Mouse (Mus musculus): ENCODE results near the gene Egf.

DNA sequence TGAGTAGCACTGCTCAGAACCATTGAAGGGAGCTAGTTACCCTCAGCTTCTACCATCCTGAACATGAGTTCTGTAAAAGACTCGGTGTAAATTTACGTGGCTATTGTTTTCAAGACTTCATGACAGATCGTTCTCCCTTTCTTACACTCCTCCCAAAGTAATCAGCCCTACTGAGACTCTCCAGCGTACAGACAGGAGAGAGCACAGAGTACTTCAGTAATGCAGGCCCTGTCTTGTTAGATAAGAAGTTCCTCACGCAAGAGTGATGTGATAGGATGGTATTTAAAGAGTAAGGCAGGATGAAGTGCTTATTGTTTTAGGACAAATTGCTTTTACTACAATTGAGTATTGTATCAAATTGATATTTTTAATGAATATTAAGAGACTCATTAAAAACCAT, 123.3 kb downstream of the Egf start:
- no peak for TF ChIP-seq MYOD1 (IDR thresholded peaks at IDR 0.05; ENCODE audit: control insufficient read depth, insufficient read length, low read depth)
- no peak for TF ChIP-seq CTCF (IDR thresholded peaks at IDR 0.05; ENCODE audit: control insufficient read depth, insufficient read depth, insufficient read length)
